Mouse (Mus musculus): ENCODE measurements at regions not wholly inside any gene's neighbourhood (a gene's known extent, or its start where the extent isn't known, plus 50 kb on each side); places are given as distances from the start of the nearest gene placed in this dataset.

DNA sequence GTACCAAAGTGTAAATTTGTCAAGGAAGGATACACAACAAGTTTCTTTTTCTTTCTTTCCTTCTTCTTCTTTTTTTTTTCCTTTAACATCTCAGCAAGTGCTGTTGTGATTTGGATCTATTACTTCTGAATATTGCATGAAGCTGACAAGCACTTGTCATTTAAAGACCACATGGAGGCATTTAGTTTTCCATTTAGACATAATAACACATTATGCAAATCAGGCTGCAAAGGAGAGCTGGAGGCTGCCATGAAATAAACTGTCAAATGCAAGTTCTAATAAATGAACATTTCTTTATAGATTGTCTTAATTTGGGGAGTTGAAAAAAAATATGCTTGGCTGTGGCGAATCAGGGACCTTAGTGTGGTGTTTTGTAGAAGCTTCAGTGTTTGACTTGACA, 90.8 kb upstream of the Ptbp2 start:
- Histone ChIP-seq H3K4me3 (replicated peaks) (no peak overlapping the region), H3K27me3 (replicated peaks) (no peaks in the 10 kb centered on the region), H3K27ac (replicated peaks) (no peak overlapping the region), H3K4me1 (no peaks in the 10 kb centered on the region), H3K9me3 (replicated peaks) (no peaks in the 10 kb centered on the region), H3K4me2 (no peak overlapping the region), H3K9ac (replicated peaks) (no peak overlapping the region), H3K36me3 (no peaks in the 10 kb centered on the region)
- no peak for ATAC-seq (ENCODE audit: low FRiP score)
- WGBS = 74% methylated on average over 1 of the region's 1 CpGs

DNA sequence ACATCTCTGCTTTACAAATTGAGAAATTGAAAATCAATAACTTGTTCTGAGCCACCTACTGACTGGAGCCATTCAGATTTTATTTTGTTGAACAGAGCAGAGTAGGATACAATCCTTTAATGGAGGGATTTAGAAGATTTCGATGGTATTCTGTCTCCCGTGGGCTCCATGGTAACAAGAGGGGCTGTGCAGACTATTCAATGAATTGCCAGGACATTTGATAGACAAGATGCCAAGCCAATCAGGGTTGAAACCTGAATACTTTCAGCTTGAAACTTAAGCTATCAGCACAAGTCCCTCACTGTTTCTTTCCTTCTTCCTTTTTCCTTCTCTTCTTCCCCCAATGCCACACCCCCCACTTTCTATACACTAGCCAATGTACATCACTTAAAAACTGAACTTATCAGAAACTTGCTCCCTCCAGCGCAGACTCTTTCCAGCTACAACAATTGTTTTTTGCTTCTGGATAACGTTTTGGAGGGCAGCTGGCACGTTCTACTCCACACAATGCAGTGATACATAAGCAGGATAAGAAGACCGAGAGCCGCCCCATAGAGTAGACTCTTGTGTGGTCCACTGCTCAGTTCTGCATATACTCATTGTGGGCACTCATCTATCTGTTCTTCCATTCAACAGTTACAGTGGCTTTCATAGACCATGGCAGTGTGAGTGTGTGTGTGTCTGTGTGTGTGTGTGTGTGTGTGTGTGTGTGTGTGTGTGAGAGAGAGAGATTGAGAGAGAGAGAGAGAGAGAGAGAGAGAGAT, 78.1 kb upstream of the Ptbp2 start:
- H3K27me3 ChIP-seq (replicated peaks) = no peaks in the 10 kb centered on the region
- H3K4me3 ChIP-seq (replicated peaks) = no peak overlapping the region
- H3K9ac ChIP-seq (replicated peaks) = no peak overlapping the region
- H3K4me2 ChIP-seq = no peak overlapping the region
- no peaks in the 10 kb centered on the region for H3K9me3 ChIP-seq (replicated peaks)
- no peak overlapping the region for H3K27ac ChIP-seq (replicated peaks)
- no peaks in the 10 kb centered on the region for H3K4me1 ChIP-seq
- 83% methylated on average over 7 of the region's 7 CpGs for WGBS
- no peaks in the 10 kb centered on the region for H3K36me3 ChIP-seq
- no peak for ATAC-seq (ENCODE audit: low FRiP score)

Data from neural tube, embryonic 15.5 days (tissue).